Mouse (Mus musculus) NIH3T3 (cell line): ENCODE data around the gene Il10rb.

Experiments
- DNase-seq: peaks from one replicate; pipeline ENCODE4 v3.0.0-alpha.2; 2012; ENCODE audit warnings: low read depth

Il10rb gene

GRCm38 (mm10) chr16:91405640-91406584 is at the start of gene Il10rb:
Il10rb (plus strand) TSS chr16:91406164.
- DNase-seq: peak; percentile 72

GRCm38 (mm10) chr16:91356760-91357525 is 49.0 kb upstream of the Il10rb start:
- no peak for DNase-seq

- DNase-seq: no peak
Measured at GRCm38 (mm10) chr16:91357526-91357900, 48.5 kb upstream of the Il10rb start.

DNA sequence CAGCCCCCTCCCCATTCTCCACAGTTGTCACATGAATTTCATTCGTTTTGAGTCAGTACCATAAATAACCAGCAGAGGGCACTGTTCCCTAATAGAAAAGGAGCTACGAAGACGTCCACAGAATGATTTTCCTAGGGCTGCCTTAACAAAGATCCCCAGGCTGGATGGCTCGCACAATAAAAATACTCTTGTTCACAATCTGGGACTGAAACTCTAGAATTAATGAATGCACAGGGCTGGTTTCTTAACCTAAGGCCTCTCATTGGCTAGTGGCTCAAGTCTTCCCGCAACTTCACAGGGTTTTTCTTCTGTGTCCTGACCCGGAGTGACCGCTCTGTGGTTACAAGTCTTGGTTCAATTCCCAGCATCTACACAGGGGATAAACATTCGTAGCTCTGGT is 47.4 kb upstream of the Il10rb start:
- peak; percentile 80 for DNase-seq

DNA sequence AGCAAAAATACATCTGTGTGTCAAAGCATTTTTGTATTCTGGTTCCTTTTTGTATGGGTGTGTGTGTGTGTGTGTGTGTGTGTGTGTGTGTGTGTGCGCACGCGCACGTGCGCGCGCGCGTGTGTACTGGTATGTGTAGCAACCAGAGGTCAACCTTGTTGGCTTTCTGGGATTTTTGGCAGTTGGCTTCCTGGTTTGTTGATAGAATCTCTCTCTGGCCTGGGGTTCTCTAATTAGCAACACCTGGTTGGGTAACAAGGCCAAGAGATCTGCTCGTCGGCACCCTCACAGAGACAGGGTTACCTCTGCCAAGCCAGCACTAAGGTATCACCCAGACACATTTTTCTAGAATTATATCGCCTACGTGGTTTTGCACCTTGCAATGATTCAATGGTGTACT is 46.4 kb upstream of the Il10rb start:
- DNase-seq: peak; percentile 43

DNA sequence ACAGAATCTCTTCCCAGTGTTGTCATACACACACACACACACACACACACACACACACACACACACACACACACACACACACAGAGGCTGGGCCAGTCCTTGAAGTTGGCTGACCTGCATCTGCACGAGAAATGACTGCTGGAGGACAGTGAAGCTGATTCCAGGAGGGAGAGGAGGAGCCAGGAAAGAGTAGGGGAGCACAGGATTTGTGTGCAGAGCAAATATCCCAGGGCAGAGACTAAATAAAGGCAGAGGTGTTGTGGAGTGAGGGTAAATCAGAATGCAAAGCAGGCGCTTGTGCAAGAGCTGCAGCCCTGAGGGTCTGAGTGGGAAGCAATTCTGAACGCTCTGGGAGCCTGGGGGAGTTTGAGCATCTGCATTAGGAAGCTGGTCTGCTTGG is 45.8 kb upstream of the Il10rb start:
- DNase-seq: peak; percentile 8

DNA sequence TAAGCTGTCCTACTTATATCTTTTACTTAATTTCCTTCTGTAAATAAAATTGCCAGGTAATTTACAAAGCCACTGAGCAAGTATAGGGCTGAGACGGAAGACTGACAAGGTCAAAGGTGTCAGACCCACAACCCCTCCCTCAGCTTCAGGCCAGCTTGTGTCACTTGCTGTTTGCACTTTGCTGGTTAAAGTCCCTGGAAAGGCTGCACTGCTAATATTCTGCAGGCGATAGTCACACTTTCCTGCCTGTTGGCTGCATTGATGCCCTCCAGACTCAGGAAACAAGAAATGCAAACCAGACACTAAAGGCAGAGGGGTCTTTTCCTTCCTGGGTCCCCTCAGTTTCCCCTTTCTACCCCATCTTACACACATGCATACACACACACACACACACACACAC is 44.0 kb upstream of the Il10rb start:
- DNase-seq: no peak

DNA sequence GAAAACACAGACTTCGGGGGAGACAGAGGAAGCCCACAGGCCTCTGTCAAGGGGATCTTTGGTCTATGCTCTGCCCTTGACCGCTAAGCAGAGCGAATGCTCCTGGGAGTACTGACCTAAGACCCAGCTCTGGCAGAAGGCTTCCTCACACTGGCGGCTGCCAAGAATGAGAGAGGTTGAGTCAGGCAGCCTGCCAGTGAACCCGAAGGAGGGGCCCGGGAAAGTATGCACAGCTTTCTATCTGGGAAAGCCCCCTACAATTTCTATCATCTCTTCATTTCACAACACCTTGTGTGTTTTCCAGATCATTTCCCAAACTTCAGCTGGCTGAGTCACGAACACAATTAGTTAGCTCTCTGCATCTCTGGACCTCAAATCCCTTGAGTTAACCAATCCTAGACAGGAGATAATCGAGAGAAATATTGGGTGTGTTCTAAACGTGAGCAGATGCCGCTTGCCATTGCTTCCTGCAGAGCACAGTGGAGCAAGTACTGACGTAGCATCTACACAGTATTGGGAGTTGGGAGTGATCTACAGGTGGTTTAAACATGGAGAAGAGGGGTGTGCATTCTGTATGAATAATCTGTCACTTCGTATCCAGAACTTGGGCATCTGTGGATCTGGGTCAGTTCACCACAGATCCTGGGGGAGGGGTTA is 43.2 kb upstream of the Il10rb start:
- DNase-seq: peak; percentile 90

- DNase-seq: peak; percentile 89
Measured at GRCm38 (mm10) chr16:91363483-91363882, 42.5 kb upstream of the Il10rb start.

GRCm38 (mm10) chr16:91366567-91366966 is 39.4 kb upstream of the Il10rb start:
- DNase-seq: no peak

DNA sequence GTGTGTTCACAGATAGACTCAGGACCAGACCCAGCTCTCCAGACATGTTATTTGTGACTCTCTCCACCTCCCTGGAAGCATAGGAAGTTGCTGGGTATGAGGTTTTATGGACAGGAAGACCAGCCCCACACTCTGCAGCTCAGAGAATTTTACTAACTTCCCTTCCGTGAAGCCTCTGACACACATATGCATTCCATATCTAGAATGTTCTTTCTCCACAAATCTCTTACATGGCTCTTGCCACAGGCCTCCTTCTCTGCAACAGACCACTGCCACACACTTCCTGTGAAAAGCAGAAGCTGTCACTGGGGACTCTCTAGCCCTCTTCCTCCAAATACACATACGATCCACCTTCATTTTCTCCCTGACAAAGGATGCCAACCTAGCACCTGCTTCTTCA is 38.9 kb upstream of the Il10rb start:
- no peak for DNase-seq

GRCm38 (mm10) chr16:91372577-91373472 is 33.1 kb upstream of the Il10rb start, which contains the start of gene Ifnar2:
Ifnar2 (plus strand) TSS chr16:91372783.
- peak; percentile 77 for DNase-seq

GRCm38 (mm10) chr16:91373473-91374252 is 32.3 kb upstream of the Il10rb start:
- DNase-seq: no peak

DNA sequence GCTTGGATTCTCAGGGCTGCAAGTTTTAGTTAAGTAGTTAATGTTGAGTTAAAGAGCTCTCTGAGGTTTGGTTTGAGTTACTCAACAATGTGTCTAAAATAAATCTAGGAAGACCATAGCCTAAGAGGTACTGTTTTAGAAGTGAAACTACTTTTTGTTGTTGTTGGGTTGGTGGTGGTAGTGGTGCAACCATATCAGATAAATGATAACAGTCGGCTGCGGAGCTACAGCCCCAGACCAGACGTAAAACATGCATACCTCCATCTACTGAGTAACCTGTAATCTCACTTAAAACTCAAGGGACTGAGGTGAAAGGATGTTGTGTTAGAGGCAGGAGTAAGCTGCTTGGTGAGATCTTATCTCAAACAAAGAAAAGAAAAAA is 31.7 kb upstream of the Il10rb start:
- DNase-seq: no peak

- DNase-seq: no peak
Measured at GRCm38 (mm10) chr16:91376701-91377100, 29.3 kb upstream of the Il10rb start.

- DNase-seq: no peak
Measured at GRCm38 (mm10) chr16:91378431-91378986, 27.5 kb upstream of the Il10rb start.

- DNase-seq: no peak
Measured at GRCm38 (mm10) chr16:91378991-91379390, 27.0 kb upstream of the Il10rb start.

DNA sequence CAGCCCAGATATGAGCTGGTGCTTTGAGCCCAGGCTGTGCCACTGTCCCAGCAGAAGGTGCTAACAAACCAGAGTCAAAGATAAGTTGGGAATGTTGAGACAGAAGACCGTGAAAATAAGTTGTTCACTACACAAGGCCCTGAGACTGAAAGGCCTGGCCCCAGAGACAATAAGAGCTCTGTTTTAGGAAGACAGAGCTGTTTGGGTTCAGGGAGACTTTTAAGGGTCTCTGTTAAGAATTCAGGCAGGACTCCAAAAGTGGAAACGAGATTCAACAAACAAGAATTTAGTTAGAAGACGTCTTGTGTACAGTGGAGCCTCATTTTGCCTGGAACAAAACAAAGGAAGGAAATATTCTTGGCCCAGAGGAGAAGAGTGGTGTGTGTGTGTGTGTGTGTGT is 26.6 kb upstream of the Il10rb start:
- no peak for DNase-seq

DNA sequence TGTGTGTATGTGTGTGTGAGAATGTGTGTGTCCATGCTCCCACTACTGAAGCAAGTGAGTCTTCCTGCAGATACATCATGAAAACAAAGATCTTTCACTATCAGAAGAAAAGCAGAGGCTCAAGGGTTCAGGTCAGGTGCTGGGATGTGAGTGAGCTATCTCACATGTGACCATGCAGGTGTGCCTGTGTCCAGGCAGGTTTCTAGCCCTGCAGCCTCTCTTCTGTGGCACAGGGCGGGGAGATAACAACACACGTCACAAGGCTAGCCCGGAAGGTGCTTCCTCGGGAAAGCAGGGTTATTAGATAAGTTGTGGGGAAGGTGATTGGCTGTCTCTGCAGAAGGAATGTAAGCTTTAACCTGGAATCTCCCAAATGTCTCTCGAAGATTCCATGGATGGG is 25.8 kb upstream of the Il10rb start:
- no peak for DNase-seq

GRCm38 (mm10) chr16:91381606-91382005 is 24.4 kb upstream of the Il10rb start:
- DNase-seq: no peak
